Mouse (Mus musculus): ENCODE results near the gene 1700006A11Rik.
"Not testable (repeated sequence)": the region's sequence is repeated elsewhere in the genome, so short reads cannot be mapped to it uniquely, and the experiment has no call there.

1700006A11Rik gene

DNA sequence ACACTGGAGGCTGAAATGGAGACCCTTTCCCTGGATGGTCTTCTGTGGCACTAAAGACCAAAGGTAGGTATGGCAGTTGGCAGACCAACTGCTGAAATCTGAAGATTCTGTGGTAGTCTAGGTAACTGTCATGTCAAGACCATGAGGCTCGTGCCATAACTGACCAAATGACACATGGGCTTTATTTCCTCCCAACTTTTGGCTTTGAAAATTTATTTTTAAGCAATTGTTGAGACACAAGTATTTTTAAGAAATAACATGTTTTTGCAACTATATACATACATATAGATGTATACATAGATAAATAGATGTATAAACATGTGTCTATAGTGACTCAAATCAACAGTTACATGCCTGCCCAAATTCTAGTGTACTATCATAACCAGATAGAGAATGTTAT, at the start of gene 1700006A11Rik:
Gene 1700006A11Rik, minus strand, starts transcription at position 101 of the 400 bp plus-strand sequence.
- DNase-seq, result no peak

DNA sequence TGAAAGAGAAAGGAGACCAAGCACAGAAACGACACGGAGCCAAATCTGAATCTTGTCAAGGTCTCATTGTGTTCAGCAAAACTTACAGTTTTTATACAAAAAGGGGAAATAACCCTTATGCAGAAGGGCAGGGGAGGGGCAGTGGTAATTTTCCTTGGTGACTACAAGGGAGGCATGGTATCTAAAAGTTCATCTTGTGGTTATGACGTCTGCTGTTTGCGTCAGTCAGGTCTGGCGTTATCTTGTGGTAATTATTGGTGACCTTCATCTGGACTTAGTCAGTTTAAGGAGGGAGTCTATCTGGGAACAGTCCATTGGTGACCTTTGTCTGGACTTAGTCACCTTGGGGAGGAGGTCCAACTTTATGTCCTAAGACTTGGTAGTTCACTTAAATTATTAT, 48.5 kb upstream of the 1700006A11Rik start:
- not testable (repeated sequence) for DNase-seq

DNA sequence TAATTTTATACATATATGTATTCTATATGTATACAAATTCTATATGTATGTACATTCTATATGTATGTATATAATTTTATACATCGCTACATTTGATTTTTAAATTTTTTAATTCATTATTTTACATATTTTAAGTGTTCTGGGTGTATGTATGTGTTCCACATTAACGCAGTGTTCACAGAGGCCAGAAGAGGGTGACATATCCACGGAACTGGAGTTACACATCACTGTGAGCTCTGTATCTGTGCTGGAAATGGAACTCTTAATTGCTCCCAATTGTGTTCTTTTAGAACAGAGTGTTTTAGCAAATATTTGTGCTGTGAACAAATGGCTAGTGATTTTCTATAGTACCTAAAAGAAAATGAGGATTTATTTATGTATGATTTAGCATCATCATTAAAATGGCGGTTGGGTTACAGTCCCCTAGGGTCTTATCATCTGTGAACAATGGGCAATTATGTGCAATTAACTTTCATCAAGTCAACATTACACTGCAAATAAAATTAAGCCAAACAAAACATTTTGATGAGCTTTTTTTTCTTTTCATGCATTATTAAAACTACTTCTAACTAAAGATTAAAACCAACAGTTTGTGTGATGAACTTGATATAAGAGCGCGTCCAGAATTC, 40.4 kb upstream of the 1700006A11Rik start:
- DNase-seq, result no peak

DNA sequence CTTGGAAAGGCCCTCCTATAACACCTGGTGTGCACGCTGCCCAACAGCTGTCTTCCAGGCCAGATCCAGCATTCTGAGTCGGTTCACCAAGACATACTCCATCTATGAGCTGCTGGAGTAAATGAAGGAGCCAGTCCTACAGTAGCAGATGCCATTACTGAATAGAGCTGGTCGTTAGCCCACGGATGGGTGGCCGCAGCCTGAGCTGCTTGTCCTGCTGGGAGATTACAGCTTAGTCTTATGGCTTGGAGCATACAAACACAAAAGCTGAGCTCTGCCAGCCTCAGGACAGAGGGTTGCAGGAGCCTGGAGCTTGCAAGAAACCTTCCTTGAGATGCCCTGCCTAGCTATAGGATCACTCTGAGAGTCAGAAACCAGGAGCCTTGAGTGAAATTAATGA, 33.6 kb downstream of the 1700006A11Rik start:
- no peak for DNase-seq

DNA sequence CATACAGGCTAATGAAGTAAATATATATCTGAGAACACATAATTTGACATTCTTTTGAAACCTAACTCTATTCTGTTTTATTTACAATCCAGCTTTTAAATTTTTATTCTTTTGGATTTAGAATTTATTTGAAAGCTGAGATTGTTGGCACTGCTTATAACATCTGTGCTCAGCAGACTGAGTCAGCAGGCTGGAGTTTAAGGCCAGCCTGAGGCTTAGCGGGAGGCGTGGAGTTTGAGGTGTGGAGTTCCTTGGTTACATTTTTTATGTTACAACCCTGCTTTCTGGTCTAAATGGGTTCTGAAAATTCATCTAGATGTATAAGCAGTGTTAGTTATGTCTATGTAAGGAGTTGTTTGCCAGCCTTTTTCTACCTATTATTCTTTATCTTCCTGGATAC, 35.7 kb downstream of the 1700006A11Rik start:
- DNase-seq, result no peak

DNA sequence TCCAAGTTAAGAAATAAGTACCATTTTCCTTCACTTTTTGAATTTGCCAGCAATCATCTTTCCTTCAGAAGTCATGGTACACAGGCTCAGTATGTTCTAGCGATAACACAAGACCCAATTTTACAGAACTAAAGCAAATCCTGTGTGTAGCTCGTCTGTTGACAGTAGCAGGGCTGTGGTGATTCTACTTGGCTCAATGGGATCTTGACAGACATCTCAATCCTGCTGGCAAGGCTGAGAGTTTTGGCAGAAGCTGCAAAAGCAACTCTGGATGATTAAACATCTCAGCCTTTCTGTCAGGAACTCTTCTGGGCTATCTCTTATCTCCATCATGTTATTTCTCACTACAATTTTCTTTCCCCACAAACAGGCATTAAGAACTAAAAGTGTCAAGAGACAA, 36.2 kb downstream of the 1700006A11Rik start:
- DNase-seq, result no peak

DNA sequence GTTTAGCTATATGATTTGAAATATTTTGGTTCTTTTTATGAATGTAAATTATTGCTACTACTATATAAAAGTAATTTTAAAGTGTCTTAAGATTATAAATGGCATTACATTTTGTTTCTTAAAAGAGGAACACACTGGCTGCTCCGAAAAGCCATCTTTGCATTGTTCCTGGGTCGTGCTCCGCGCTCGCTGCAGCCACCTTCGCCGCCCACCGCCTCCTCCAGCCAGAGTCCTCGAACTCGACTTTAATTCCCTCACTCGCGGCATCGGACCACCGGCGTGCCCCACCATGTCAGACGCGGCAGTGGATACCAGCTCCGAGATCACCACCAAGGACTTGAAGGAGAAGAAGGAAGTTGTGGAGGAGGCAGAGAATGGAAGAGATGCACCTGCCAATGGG, 40.5 kb downstream of the 1700006A11Rik start:
- DNase-seq, result not testable (repeated sequence)

DNA sequence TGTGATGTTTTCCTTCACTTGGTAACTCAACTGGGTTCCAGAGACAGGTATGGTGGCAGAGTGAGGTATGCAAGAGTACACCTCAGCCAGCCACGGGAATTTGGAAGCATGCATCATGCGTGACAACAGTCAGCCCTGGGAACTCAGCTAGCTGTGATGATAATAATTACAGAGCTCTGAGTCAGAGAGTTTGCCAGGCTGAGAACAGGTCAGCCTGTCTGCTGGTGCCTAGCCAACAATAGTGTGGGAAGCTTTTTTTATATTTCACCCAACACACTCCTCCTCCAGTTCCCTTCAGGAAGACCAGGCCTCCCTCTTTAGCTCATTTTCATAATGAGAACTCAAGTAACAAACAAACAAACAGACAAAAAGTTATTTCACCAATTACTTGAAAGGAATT, 53.8 kb downstream of the 1700006A11Rik start:
- DNase-seq, result no peak

DNA sequence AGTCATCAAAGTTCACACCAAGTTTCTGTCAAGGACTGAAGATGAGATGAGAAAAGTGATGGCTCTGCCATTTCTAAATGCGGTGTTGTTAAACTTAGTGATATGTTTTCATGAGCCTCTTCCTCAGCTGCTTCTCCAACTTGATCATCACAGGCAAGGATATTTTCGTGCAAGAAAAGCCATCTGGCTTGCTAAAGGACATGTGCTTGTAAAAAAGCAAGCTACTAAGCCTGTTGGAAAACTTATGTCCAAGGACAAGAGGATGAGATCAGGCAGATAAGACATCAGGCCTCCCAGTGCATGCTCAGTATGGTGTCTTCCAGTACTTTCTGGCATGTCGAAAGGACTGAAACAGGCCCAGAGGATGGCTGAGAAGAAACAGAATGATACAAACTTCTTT, 68.3 kb downstream of the 1700006A11Rik start:
- no peak for DNase-seq
